Mouse (Mus musculus): ENCODE measurements around the gene Aldh3a1. TPM values are rescaled to one million over a fixed set of nuclear protein-coding genes. Genes with fewer than 3 reads are reported as not detected.

Aldh3a1 gene
- polyA plus RNA-seq, 1 experiment from 2014 or later: 0.19 TPM

DNA sequence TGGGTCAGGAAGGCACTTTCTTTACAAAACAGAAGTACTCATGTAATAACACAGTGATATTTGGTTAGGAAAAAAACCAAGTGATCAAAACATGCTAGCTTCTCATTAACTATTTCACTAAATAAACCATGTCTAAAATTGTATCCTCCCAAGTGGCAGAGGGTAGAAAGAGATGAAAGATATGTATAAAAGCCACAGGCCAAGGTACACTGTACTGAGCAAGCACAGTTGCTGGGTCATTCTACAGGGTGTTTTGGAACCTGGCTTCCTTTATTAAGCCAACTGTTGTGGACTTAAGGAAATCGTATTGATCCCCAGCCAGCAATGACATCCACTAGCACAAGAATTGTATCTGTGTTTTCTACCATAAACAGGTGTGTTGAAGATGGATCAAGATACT is 56.5 kb downstream of the Aldh3a1 start:
- H3K4me1 ChIP-seq: peaks cover 14% of the 10 kb centered on the region
- peaks cover 8% of the 10 kb centered on the region; the same call in 1 of the 2 replicates for H3K36me3 ChIP-seq (replicated peaks)
- H3K27ac ChIP-seq: no peak overlapping the region
- no peak overlapping the region for H3K9ac ChIP-seq
- WGBS: 92% methylated on average over 1 of the region's 1 CpGs
- H3K27me3 ChIP-seq (replicated peaks): 0 out of 2 replicates have a peak, but pooled peaks cover 3% of the 10 kb centered on the region
- no peaks in the 10 kb centered on the region for H3K9me3 ChIP-seq
- ATAC-seq (replicated peaks): no peak
- no peak overlapping the region for H3K4me2 ChIP-seq
- no peak overlapping the region for H3K4me3 ChIP-seq

DNA sequence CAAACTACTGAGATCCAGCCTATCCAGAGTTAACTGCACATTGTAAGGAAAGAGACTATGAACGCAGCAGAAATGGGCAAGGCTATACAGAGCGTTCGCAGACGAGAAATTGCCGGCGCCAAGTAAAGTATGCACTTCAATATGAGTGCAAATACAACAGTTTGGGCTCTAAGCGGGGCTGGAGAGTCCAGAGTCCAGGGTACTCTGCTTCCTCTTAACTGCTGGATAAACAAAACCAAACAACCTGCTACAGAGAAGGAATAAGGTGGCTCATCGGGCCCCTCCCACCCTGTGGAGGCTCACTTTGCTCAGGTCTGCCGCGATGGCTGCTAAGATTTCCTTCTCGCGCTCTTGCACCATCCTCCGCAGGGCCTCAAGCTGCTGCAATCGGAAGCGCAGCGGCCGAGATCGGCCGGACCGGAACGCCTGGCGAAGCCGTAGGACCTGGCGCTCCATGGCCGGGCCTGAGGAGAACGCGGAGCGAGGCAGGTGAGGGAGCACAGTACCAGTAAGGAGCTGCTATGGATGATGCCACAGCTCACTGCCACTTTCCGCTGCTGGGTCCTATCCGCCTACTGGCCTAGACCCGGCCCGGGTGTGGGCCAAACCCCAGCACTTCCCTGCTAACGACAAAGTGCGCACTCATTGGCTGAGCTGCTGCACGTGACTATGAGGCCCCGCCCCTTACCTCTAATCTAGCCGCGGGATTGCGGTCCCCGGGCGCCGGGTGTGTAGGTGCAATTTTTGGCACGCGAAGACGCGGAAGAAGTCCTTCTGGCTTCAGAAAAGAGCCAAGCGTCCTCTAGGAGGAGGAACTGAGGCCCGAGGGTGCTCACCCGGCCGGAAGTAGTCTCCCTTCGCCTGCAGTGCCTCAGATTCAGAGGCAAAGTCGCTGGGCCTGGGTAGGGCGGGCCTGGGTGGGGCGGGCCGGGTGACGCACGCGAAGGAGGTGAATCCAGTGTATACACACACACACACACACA is 59.5 kb downstream of the Aldh3a1 start, which contains the start of gene Aldh3a2:
TSS of gene Aldh3a2 (minus strand) at position 914 of the 983 bp plus-strand sequence.
- peaks cover 8% of the 10 kb centered on the region; the same call in 1 of the 2 replicates for H3K36me3 ChIP-seq (replicated peaks)
- no peaks in the 10 kb centered on the region for H3K9me3 ChIP-seq
- H3K9ac ChIP-seq: peak within 1 kb of the TSS; percentile 75
- peak within 1 kb of the TSS; percentile 67 for H3K4me2 ChIP-seq
- peaks cover 14% of the 10 kb centered on the region for H3K4me1 ChIP-seq
- H3K27ac ChIP-seq: peak within 1 kb of the TSS; percentile 93
- WGBS: under 1% methylated on average over 57 of the region's 58 CpGs
- H3K27me3 ChIP-seq (replicated peaks): 0 out of 2 replicates have a peak, but pooled peaks cover 4% of the 10 kb centered on the region
- ATAC-seq (replicated peaks): peak; percentile 100
- H3K4me3 ChIP-seq: peak within 1 kb of the TSS; percentile 71

Other genes with a start within 250 kb of the Aldh3a1 start
- 4.6 and 4.7 TPM in 2 replicates for gene Kcnj12, start 185.0 kb upstream of the Aldh3a1 start, polyA plus RNA-seq (2015; fragmentation: Nextera tagmentation; extraction: Ambion mirVana)
- 0.57 and 1.1 TPM in 2 replicates for gene Tnfrsf13b, start 80.8 kb upstream of the Aldh3a1 start, polyA plus RNA-seq (2015; fragmentation: Nextera tagmentation; extraction: Ambion mirVana)
- 442 and 456 TPM in 2 replicates for gene Usp22, start 32.5 kb upstream of the Aldh3a1 start, polyA plus RNA-seq (2015; fragmentation: Nextera tagmentation; extraction: Ambion mirVana)
- gene Aldh3a2, start 59.9 kb downstream of the Aldh3a1 start, polyA plus RNA-seq (2015; fragmentation: Nextera tagmentation; extraction: Ambion mirVana): 27.0 and 27.3 TPM in 2 replicates
- not detected in 2 replicates for gene Slc47a2, start 135.3 kb downstream of the Aldh3a1 start, polyA plus RNA-seq (2015; fragmentation: Nextera tagmentation; extraction: Ambion mirVana)
- gene Slc47a1, start 170.8 kb downstream of the Aldh3a1 start, polyA plus RNA-seq (2015; fragmentation: Nextera tagmentation; extraction: Ambion mirVana): 0.31 TPM in 2 replicates
- gene Rnf112, start 246.6 kb downstream of the Aldh3a1 start, polyA plus RNA-seq (2015; fragmentation: Nextera tagmentation; extraction: Ambion mirVana): 34.4 and 38.5 TPM in 2 replicates

All from midbrain, embryonic 15.5 days (tissue).